11 mouse cellular contexts compared by ENCODE assay signal in the genomic region with DNA sequence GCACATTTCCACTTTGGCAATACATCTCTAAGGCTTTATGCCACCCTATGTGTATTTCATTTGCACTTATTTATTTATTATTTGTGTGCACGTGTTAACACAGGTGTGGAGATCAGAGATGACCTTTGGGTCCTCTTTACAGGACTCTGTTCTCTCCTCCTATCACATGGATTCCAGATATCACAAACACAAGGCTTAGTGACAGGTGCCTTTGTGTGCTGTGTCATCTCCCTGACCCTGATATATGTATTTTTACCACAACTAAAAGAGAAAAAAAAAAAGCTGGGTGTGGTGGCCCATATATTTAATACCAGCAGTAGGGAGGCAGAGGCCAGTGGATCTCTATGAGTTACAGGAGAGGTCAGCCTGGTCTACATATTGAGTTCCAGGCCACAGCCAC. TPM values are rescaled to one million over a fixed set of nuclear protein-coding genes. Genes with fewer than 3 reads are reported as not detected.
DNase-seq lines count a peak whose midpoint lies in the region; ATAC-seq lines count a peak whose summit lies in the region.
"Had no signal": no experiment of that assay in that cellular context is flagged by ENCODE, and none has a peak within 500 bp of the region (broad histone marks: within the 10 kb centered on the region; RNA-seq: fewer than 3 reads in every experiment).

No protein-coding gene starts in this region.

- no peak overlapping the region for H3K9ac ChIP-seq in heart, embryonic 16.5 days (ENCODE audit: low read length)
- H3K9ac ChIP-seq in embryonic facial prominence, embryonic 11.5 days (replicated peaks; ENCODE audit: low read length): peak overlapping the region; percentile 80; the same call in 1 of the 2 replicates
- peak overlapping the region; percentile 60; the same call in 1 of the 2 replicates for H3K9ac ChIP-seq in hindbrain, embryonic 15.5 days
- peak overlapping the region; percentile 71 for H3K9ac ChIP-seq in midbrain, embryonic 13.5 days (replicated peaks)

- 44% methylated on average over 1 of the region's 1 CpGs for WGBS in heart, embryonic 16.5 days
- WGBS in embryonic facial prominence, embryonic 11.5 days: 51% methylated on average over 1 of the region's 1 CpGs
- 68% methylated on average over 1 of the region's 1 CpGs for WGBS in hindbrain, embryonic 15.5 days
- 70% methylated on average over 1 of the region's 1 CpGs for WGBS in midbrain, embryonic 13.5 days

- H3K9me3 ChIP-seq in heart, embryonic 16.5 days (replicated peaks; ENCODE audit: control insufficient read depth, low read length): no peaks in the 10 kb centered on the region
- H3K9me3 ChIP-seq in embryonic facial prominence, embryonic 11.5 days (replicated peaks; ENCODE audit: control insufficient read depth, low read length): no peaks in the 10 kb centered on the region
- no peaks in the 10 kb centered on the region for H3K9me3 ChIP-seq in hindbrain, embryonic 15.5 days
- H3K9me3 ChIP-seq in midbrain, embryonic 13.5 days: no peaks in the 10 kb centered on the region

- no peaks in the 10 kb centered on the region for H3K27me3 ChIP-seq in heart, embryonic 16.5 days (ENCODE audit: control insufficient read depth, insufficient read depth, low read length)
- H3K27me3 ChIP-seq in embryonic facial prominence, embryonic 11.5 days (ENCODE audit: control insufficient read depth, insufficient read depth, low read length): no peaks in the 10 kb centered on the region
- no peaks in the 10 kb centered on the region for H3K27me3 ChIP-seq in hindbrain, embryonic 15.5 days
- H3K27me3 ChIP-seq in midbrain, embryonic 13.5 days: no peaks in the 10 kb centered on the region

- H3K4me2 ChIP-seq in heart, embryonic 16.5 days (ENCODE audit: low read depth, low read length): no peak overlapping the region
- H3K4me2 ChIP-seq in embryonic facial prominence, embryonic 11.5 days (ENCODE audit: low read depth, low read length): no peak overlapping the region
- peak overlapping the region; percentile 62 for H3K4me2 ChIP-seq in hindbrain, embryonic 15.5 days
- peak overlapping the region; percentile 57 for H3K4me2 ChIP-seq in midbrain, embryonic 13.5 days (replicated peaks)

- DNase-seq in heart, postnatal 4 days: no peak
- DNase-seq in embryonic facial prominence, embryonic 11.5 days (ENCODE audit: low spot score): no peak
- DNase-seq in frontal cortex, adult 2 months (ENCODE audit: extremely low spot score in 1 of 2, low spot score in 1 of 2): no peak
- DNase-seq in MN1 (ENCODE audit: low spot score): no peak
- DNase-seq in frontal cortex, postnatal 14 days (ENCODE audit: low spot score in 2 of 2): no peak

- H3K27ac ChIP-seq in heart, embryonic 16.5 days (ENCODE audit: low read length): peak overlapping the region; percentile 92; the same call in 1 of the 2 replicates
- H3K27ac ChIP-seq in embryonic facial prominence, embryonic 11.5 days (replicated peaks; ENCODE audit: low read depth, low read length): no peak overlapping the region
- H3K27ac ChIP-seq in hindbrain, embryonic 15.5 days (replicated peaks): peak overlapping the region; percentile 92
- H3K27ac ChIP-seq in midbrain, embryonic 13.5 days: peak overlapping the region; percentile 94

- no peak for ATAC-seq in heart, embryonic 16.5 days (replicated peaks; ENCODE audit: extremely low read depth, insufficient read depth, low FRiP score)
- no peak for ATAC-seq in embryonic facial prominence, embryonic 11.5 days (replicated peaks; ENCODE audit: insufficient number of reproducible peaks, low FRiP score, low TSS enrichment, low read depth)
- no peak for ATAC-seq in hindbrain, embryonic 15.5 days (ENCODE audit: low FRiP score, low read depth)
- ATAC-seq in midbrain, embryonic 13.5 days: no peak

- no peak overlapping the region for H3K4me3 ChIP-seq in heart, embryonic 16.5 days (ENCODE audit: low read length)
- H3K4me3 ChIP-seq in embryonic facial prominence, embryonic 11.5 days (ENCODE audit: low read depth, low read length): no peak overlapping the region
- H3K4me3 ChIP-seq in hindbrain, embryonic 15.5 days: no peak overlapping the region
- H3K4me3 ChIP-seq in midbrain, embryonic 13.5 days (replicated peaks): no peak overlapping the region

- peaks cover 13% of the 10 kb centered on the region for H3K4me1 ChIP-seq in heart, embryonic 16.5 days (ENCODE audit: control insufficient read depth, insufficient read depth, low read length)
- no peaks in the 10 kb centered on the region; the same call in 1 of the 2 replicates for H3K4me1 ChIP-seq in embryonic facial prominence, embryonic 11.5 days (ENCODE audit: control insufficient read depth, insufficient read depth, low read length)
- H3K4me1 ChIP-seq in hindbrain, embryonic 15.5 days (replicated peaks): peaks cover 23% of the 10 kb centered on the region
- peaks cover 16% of the 10 kb centered on the region for H3K4me1 ChIP-seq in midbrain, embryonic 13.5 days (replicated peaks)

- H3K36me3 ChIP-seq in heart, embryonic 16.5 days (ENCODE audit: control insufficient read depth, insufficient read depth): no peaks in the 10 kb centered on the region
- H3K36me3 ChIP-seq in embryonic facial prominence, embryonic 11.5 days (replicated peaks; ENCODE audit: control insufficient read depth, insufficient read depth, low read depth, low read length): no peaks in the 10 kb centered on the region
- H3K36me3 ChIP-seq in hindbrain, embryonic 15.5 days: no peaks in the 10 kb centered on the region
- H3K36me3 ChIP-seq in midbrain, embryonic 13.5 days: no peaks in the 10 kb centered on the region

RNA-seq across cellular contexts. Expression of a gene that starts 10.3 kb away (rescaled TPM):
- polyA plus RNA-seq in heart, embryonic 16.5 days (2015; fragmentation: Nextera tagmentation; extraction: Ambion mirVana): 13.0 and 14.6 TPM in 2 replicates
- total RNA-seq in heart, postnatal 4 days (2021): 10 to 100 TPM; 38.9 to 39.6 TPM
- polyA plus RNA-seq in embryonic facial prominence, embryonic 11.5 days (2014; fragmentation: Nextera tagmentation; extraction: Ambion mirVana): not detected in 2 replicates
- polyA plus RNA-seq in hindbrain, embryonic 15.5 days (2015; fragmentation: Nextera tagmentation; extraction: Ambion mirVana): not detected in 2 replicates
- not detected in 2 replicates for polyA plus RNA-seq in midbrain, embryonic 13.5 days (2015; fragmentation: Nextera tagmentation; extraction: Ambion mirVana)
- 0.67 and 0.82 TPM in 2 replicates for polyA plus RNA-seq in frontal cortex, adult 2 months (2012; rRNA removed)
- total RNA-seq: common myeloid progenitor, adult 5-6 weeks; left cerebral cortex, adult 18-20 months had no signal

RNA-seq across cellular contexts. Expression of a gene that starts 17.9 kb away (rescaled TPM):
- polyA plus RNA-seq in heart, embryonic 16.5 days (2015; fragmentation: Nextera tagmentation; extraction: Ambion mirVana): 29.9 and 32.5 TPM in 2 replicates
- total RNA-seq in heart, postnatal 4 days (2021): 10 to 100 TPM; 59.9 to 61.8 TPM
- 54.2 and 54.5 TPM in 2 replicates for polyA plus RNA-seq in embryonic facial prominence, embryonic 11.5 days (2014; fragmentation: Nextera tagmentation; extraction: Ambion mirVana)
- polyA plus RNA-seq in hindbrain, embryonic 15.5 days (2015; fragmentation: Nextera tagmentation; extraction: Ambion mirVana): 57.5 and 63.6 TPM in 2 replicates
- polyA plus RNA-seq in midbrain, embryonic 13.5 days (2015; fragmentation: Nextera tagmentation; extraction: Ambion mirVana): 56.5 and 65.4 TPM in 2 replicates
- 95.4 and 101 TPM in 2 replicates for polyA plus RNA-seq in frontal cortex, adult 2 months (2012; rRNA removed)

RNA-seq across cellular contexts. Expression of a gene that starts 32.7 kb away (rescaled TPM):
- 0.34 and 0.41 TPM in 2 replicates for polyA plus RNA-seq in heart, embryonic 16.5 days (2015; fragmentation: Nextera tagmentation; extraction: Ambion mirVana)
- total RNA-seq in heart, postnatal 4 days (2021): not detected
- not detected in 2 replicates for polyA plus RNA-seq in embryonic facial prominence, embryonic 11.5 days (2014; fragmentation: Nextera tagmentation; extraction: Ambion mirVana)
- 0.37 and 0.52 TPM in 2 replicates for polyA plus RNA-seq in hindbrain, embryonic 15.5 days (2015; fragmentation: Nextera tagmentation; extraction: Ambion mirVana)
- polyA plus RNA-seq in midbrain, embryonic 13.5 days (2015; fragmentation: Nextera tagmentation; extraction: Ambion mirVana): 0.65 TPM in 1 of 2 replicates, not detected in the other
- not detected in 2 replicates for polyA plus RNA-seq in frontal cortex, adult 2 months (2012; rRNA removed)
- total RNA-seq: adrenal gland, adult 18-20 months; common myeloid progenitor, adult 5-6 weeks; left cerebral cortex, adult 18-20 months had no signal

RNA-seq across cellular contexts. Expression of a gene that starts 40.5 kb away (rescaled TPM):
- polyA plus RNA-seq in heart, embryonic 16.5 days (2015; fragmentation: Nextera tagmentation; extraction: Ambion mirVana): 13.5 and 15.8 TPM in 2 replicates
- 10 to 100 TPM; 12.7 to 14.8 TPM for total RNA-seq in heart, postnatal 4 days (2021)
- 12.2 and 12.3 TPM in 2 replicates for polyA plus RNA-seq in embryonic facial prominence, embryonic 11.5 days (2014; fragmentation: Nextera tagmentation; extraction: Ambion mirVana)
- 8.8 and 9.3 TPM in 2 replicates for polyA plus RNA-seq in hindbrain, embryonic 15.5 days (2015; fragmentation: Nextera tagmentation; extraction: Ambion mirVana)
- polyA plus RNA-seq in midbrain, embryonic 13.5 days (2015; fragmentation: Nextera tagmentation; extraction: Ambion mirVana): 9.8 and 12.5 TPM in 2 replicates
- polyA plus RNA-seq in frontal cortex, adult 2 months (2012; rRNA removed): 8.1 and 8.4 TPM in 2 replicates

RNA-seq across cellular contexts. Expression of a gene that starts 40.6 kb away (rescaled TPM):
- polyA plus RNA-seq in heart, embryonic 16.5 days (2015; fragmentation: Nextera tagmentation; extraction: Ambion mirVana): 32.0 and 39.3 TPM in 2 replicates
- total RNA-seq in heart, postnatal 4 days (2021): 10 to 100 TPM; 43.4 to 46.8 TPM
- polyA plus RNA-seq in embryonic facial prominence, embryonic 11.5 days (2014; fragmentation: Nextera tagmentation; extraction: Ambion mirVana): 58.5 and 61.2 TPM in 2 replicates
- polyA plus RNA-seq in hindbrain, embryonic 15.5 days (2015; fragmentation: Nextera tagmentation; extraction: Ambion mirVana): 39.4 and 40.8 TPM in 2 replicates
- polyA plus RNA-seq in midbrain, embryonic 13.5 days (2015; fragmentation: Nextera tagmentation; extraction: Ambion mirVana): 45.5 and 50.8 TPM in 2 replicates
- 16.0 and 16.7 TPM in 2 replicates for polyA plus RNA-seq in frontal cortex, adult 2 months (2012; rRNA removed)

Comparison
In these comparisons a context has a peak if more than half of its experiments do, and no peak if none do; other contexts are left out.
1. H3K4me2 ChIP-seq: peak in hindbrain, embryonic 15.5 days (single experiment) and midbrain, embryonic 13.5 days (single experiment); none in heart, embryonic 16.5 days (single experiment) and embryonic facial prominence, embryonic 11.5 days (single experiment).